Mouse (Mus musculus): ENCODE data around the gene Rpp40. TPM values are rescaled to one million over a fixed set of nuclear protein-coding genes. Genes with fewer than 3 reads are reported as not detected.

Gene Rpp40
- polyA plus RNA-seq, 1 experiment from 2014 or later: 26.3 TPM

Other genes with a start within 250 kb of the Rpp40 start
- gene Cdyl, start 246.5 kb downstream of the Rpp40 start, polyA plus RNA-seq (2014; fragmentation: Nextera tagmentation; extraction: Ambion mirVana): 17.6 and 19.1 TPM in 2 replicates
- 1.0 and 1.3 TPM in 2 replicates for gene Ppp1r3g, start 52.5 kb upstream of the Rpp40 start, polyA plus RNA-seq (2014; fragmentation: Nextera tagmentation; extraction: Ambion mirVana)
- gene Fars2, start 211.1 kb upstream of the Rpp40 start, polyA plus RNA-seq (2014; fragmentation: Nextera tagmentation; extraction: Ambion mirVana): 27.7 and 31.0 TPM in 2 replicates
- 40.2 and 41.7 TPM in 2 replicates for gene Lyrm4, start 211.2 kb upstream of the Rpp40 start, polyA plus RNA-seq (2014; fragmentation: Nextera tagmentation; extraction: Ambion mirVana)